Mouse (Mus musculus) adrenal gland, adult 8-10 months (tissue): Measurements from ENCODE around the gene Htr5a. TPM values are rescaled to one million over a fixed set of nuclear protein-coding genes. Genes with fewer than 3 reads are reported as not detected.

Source experiments
- DNase-seq: peaks from one replicate; pipeline ENCODE4 v3.0.0; 2022
- total RNA-seq, 4 experiments: library from RNA; stranded (reverse); gene quantifications; 2 replicates each; pipeline ENCODE4 v1.2.4; 2022

The Htr5a gene
- total RNA-seq, 4 experiments from 2014 or later = not detected

GRCm38 (mm10) chr5:27888080-27888479, 46.1 kb downstream of the Htr5a start:
- no peak for DNase-seq

GRCm38 (mm10) chr5:27895961-27896360, 54.0 kb downstream of the Htr5a start:
- no peak for DNase-seq

- DNase-seq = no peak
Observed at GRCm38 (mm10) chr5:27899756-27900155, 57.8 kb downstream of the Htr5a start.

GRCm38 (mm10) chr5:27900186-27900585, 58.2 kb downstream of the Htr5a start:
- DNase-seq = no peak

Other genes with a start within 250 kb of the Htr5a start
- gene Paxip1, start 50.5 kb upstream of the Htr5a start, total RNA-seq = 10 to 100 TPM; 25.3 to 35.3 (median 27.8) TPM
- 100 to 1,000 TPM; 117 to 144 (median 135) TPM for gene Insig1, start 229.2 kb downstream of the Htr5a start, total RNA-seq